Mouse (Mus musculus) CH12.LX (cell line): ENCODE measurements around the gene Clcn6. TPM values are rescaled to one million over a fixed set of nuclear protein-coding genes. Genes with fewer than 3 reads are reported as not detected.

Source experiments
- DNase-seq: peaks from one replicate; pipeline ENCODE4 v3.0.0-alpha.2; 2013; ENCODE audit errors: extremely low read depth
- H3K27ac ChIP-seq: 2 replicates; pipeline ENCODE4 v1.5.1; 2012; ENCODE audit warnings: low read depth, mild to moderate bottlenecking, control low read depth, moderate library complexity; ENCODE audit not compliant: insufficient read depth
- H3K27me3 ChIP-seq: replicated peaks from 2 replicates; pipeline ENCODE3; 2012; ENCODE audit warnings: inconsistent platforms
- H3K36me3 ChIP-seq, 2 experiments: replicated peaks in 1 of 2; 2 replicates each; pipeline versions ENCODE3 to v1.6.1; 2012; ENCODE audit warnings: inconsistent platforms in 1 of 2, low read length in 1 of 2, mild to moderate bottlenecking in 1 of 2, mixed read lengths in 1 of 2, moderate library complexity in 1 of 2; ENCODE audit not compliant: control insufficient read depth in 1 of 2, insufficient read depth in 1 of 2
- H3K4me1 ChIP-seq, 2 experiments: 2 replicates each; pipeline ENCODE4 v1.6.1; 2012; ENCODE audit warnings: inconsistent platforms in 1 of 2, moderate library complexity in 1 of 2; ENCODE audit not compliant: insufficient read depth in 2 of 2, control insufficient read depth in 1 of 2
- H3K4me2 ChIP-seq: 2 replicates; pipeline ENCODE4 v1.6.1; 2012; ENCODE audit warnings: low read depth, mild to moderate bottlenecking, control low read depth; ENCODE audit not compliant: poor library complexity, insufficient read depth, severe bottlenecking
- H3K4me3 ChIP-seq, 3 experiments: fragments of 150-350 bp in 1 of 3; sonication (generic) in 1 of 3; replicated peaks in 1 of 3; 2 replicates each; pipeline versions ENCODE3 to v1.5.1; 2011 to 2012; ENCODE audit warnings: low read depth in 2 of 3, low read length in 2 of 3, mild to moderate bottlenecking in 2 of 3, moderate library complexity in 2 of 3, control low read depth in 1 of 3, improper control_type of control experiment in 1 of 3, inconsistent platforms in 1 of 3, mixed read lengths in 1 of 3; ENCODE audit not compliant: poor library complexity in 1 of 3
- H3K79me2 ChIP-seq: replicated peaks from 2 replicates; pipeline ENCODE4 v1.6.1; 2012; ENCODE audit warnings: mild to moderate bottlenecking, moderate library complexity; ENCODE audit not compliant: control insufficient read depth, poor library complexity, insufficient read depth, severe bottlenecking; ENCODE audit errors: extremely low read depth
- H3K9ac ChIP-seq: 2 replicates; pipeline ENCODE4 v1.6.1; 2012; ENCODE audit warnings: low read depth, mild to moderate bottlenecking, control low read depth, moderate library complexity; ENCODE audit not compliant: insufficient read depth
- H3K9me3 ChIP-seq: replicated peaks from 2 replicates; pipeline ENCODE3; 2012; ENCODE audit warnings: low read length, inconsistent platforms, mixed read lengths
- BHLHE40 ChIP-seq: IDR thresholded peaks from 2 replicates; pipeline ENCODE4 v1.6.1; 2011; ENCODE audit warnings: mild to moderate bottlenecking, low read depth, low read length, improper control_type of control experiment
- CHD1 ChIP-seq: IDR thresholded peaks from 2 replicates; pipeline ENCODE4 v1.6.1; 2012; ENCODE audit warnings: low read depth, low read length, improper control_type of control experiment, inconsistent platforms
- CHD2 ChIP-seq: IDR thresholded peaks from 2 replicates; pipeline ENCODE4 v1.6.1; 2011; ENCODE audit warnings: low read length, improper control_type of control experiment
- E2F4 ChIP-seq: IDR thresholded peaks from 2 replicates; pipeline ENCODE4 v1.6.1; 2011; ENCODE audit warnings: low read depth, low read length, improper control_type of control experiment; ENCODE audit not compliant: insufficient replicate concordance
- ELF1 ChIP-seq: IDR thresholded peaks from 2 replicates; pipeline ENCODE4 v1.6.1; 2014; ENCODE audit warnings: low read depth, mild to moderate bottlenecking, inconsistent platforms, low read length, improper control_type of control experiment
- EP300 ChIP-seq: IDR thresholded peaks from 2 replicates; pipeline ENCODE4 v1.6.1; 2011; ENCODE audit warnings: low read length, improper control_type of control experiment
- ETS1 ChIP-seq: conservative IDR thresholded peaks from 2 replicates; pipeline ENCODE4 v1.6.1; 2012; ENCODE audit warnings: low read depth, mild to moderate bottlenecking, inconsistent platforms, low read length, improper control_type of control experiment, moderate library complexity
- IRF4 ChIP-seq: IDR thresholded peaks from 2 replicates; pipeline ENCODE4 v1.6.1; 2014; ENCODE audit warnings: low read depth, mild to moderate bottlenecking, inconsistent platforms, low read length, improper control_type of control experiment
- JUN ChIP-seq: IDR thresholded peaks from 2 replicates; pipeline ENCODE4 v1.6.1; 2011; ENCODE audit warnings: low read depth, mild to moderate bottlenecking, low read length, improper control_type of control experiment, moderate library complexity; ENCODE audit not compliant: insufficient read depth
- KAT2A ChIP-seq: IDR thresholded peaks from 2 replicates; pipeline ENCODE4 v1.6.1; 2012; ENCODE audit warnings: low read length, improper control_type of control experiment, inconsistent platforms; ENCODE audit not compliant: insufficient replicate concordance
- MAX ChIP-seq: IDR thresholded peaks from 2 replicates; pipeline ENCODE4 v1.6.1; 2011; ENCODE audit warnings: low read length, improper control_type of control experiment
- MAZ ChIP-seq: IDR thresholded peaks from 2 replicates; pipeline ENCODE4 v1.6.1; 2012; ENCODE audit warnings: low read depth, mild to moderate bottlenecking, inconsistent platforms, low read length, improper control_type of control experiment, moderate library complexity
- MXI1 ChIP-seq: IDR thresholded peaks from 2 replicates; pipeline ENCODE4 v1.6.1; 2011; ENCODE audit warnings: mild to moderate bottlenecking, low read depth, low read length, improper control_type of control experiment
- MYC ChIP-seq: IDR thresholded peaks from 2 replicates; pipeline ENCODE4 v1.6.1; 2011; ENCODE audit warnings: low read depth, mild to moderate bottlenecking, improper control_type of control experiment, low read length
- NELFE ChIP-seq: IDR thresholded peaks from 2 replicates; pipeline ENCODE4 v1.6.1; 2011; ENCODE audit warnings: low read depth, low read length, improper control_type of control experiment
- NRF1 ChIP-seq: IDR thresholded peaks from 2 replicates; pipeline ENCODE4 v1.6.1; 2014; ENCODE audit warnings: low read depth, mild to moderate bottlenecking, inconsistent platforms, low read length, improper control_type of control experiment, moderate library complexity
- PAX5 ChIP-seq: IDR thresholded peaks from 2 replicates; pipeline ENCODE4 v1.6.1; 2012; ENCODE audit warnings: low read length, inconsistent platforms, mixed read lengths
- POLR2A ChIP-seq: IDR thresholded peaks from 2 replicates; pipeline ENCODE4 v1.6.1; 2011; ENCODE audit warnings: low read depth, mild to moderate bottlenecking, improper control_type of control experiment, low read length
- POLR2AphosphoS2 ChIP-seq: IDR thresholded peaks from 2 replicates; pipeline ENCODE4 v1.6.1; 2011; ENCODE audit warnings: low read depth, low read length, improper control_type of control experiment
- RAD21 ChIP-seq: IDR thresholded peaks from 2 replicates; pipeline ENCODE4 v1.6.1; 2011; ENCODE audit warnings: low read depth, mild to moderate bottlenecking, low read length, improper control_type of control experiment, moderate library complexity
- RCOR1 ChIP-seq: conservative IDR thresholded peaks from 2 replicates; pipeline ENCODE4 v1.6.1; 2012; ENCODE audit warnings: low read depth, mild to moderate bottlenecking, inconsistent platforms, low read length, improper control_type of control experiment
- SIN3A ChIP-seq: IDR thresholded peaks from 2 replicates; pipeline ENCODE4 v1.6.1; 2012; ENCODE audit warnings: low read length, improper control_type of control experiment, inconsistent platforms
- TBP ChIP-seq: conservative IDR thresholded peaks from 2 replicates; pipeline ENCODE4 v1.6.1; 2011; ENCODE audit warnings: low read depth, low read length, improper control_type of control experiment
- TCF12 ChIP-seq: IDR thresholded peaks from 2 replicates; pipeline ENCODE4 v1.6.1; 2014; ENCODE audit warnings: low read depth, mild to moderate bottlenecking, inconsistent platforms, low read length, improper control_type of control experiment
- UBTF ChIP-seq: IDR thresholded peaks from 2 replicates; pipeline ENCODE4 v1.6.1; 2012; ENCODE audit warnings: low read depth, mild to moderate bottlenecking, inconsistent platforms, low read length, improper control_type of control experiment, moderate library complexity
- USF2 ChIP-seq: conservative IDR thresholded peaks from 2 replicates; pipeline ENCODE4 v1.6.1; 2011; ENCODE audit warnings: low read depth, low read length, improper control_type of control experiment
- ZKSCAN1 ChIP-seq: IDR thresholded peaks from 2 replicates; pipeline ENCODE4 v1.6.1; 2012; ENCODE audit warnings: low read depth, inconsistent platforms, low read length, improper control_type of control experiment, borderline replicate concordance
- ZMIZ1 ChIP-seq: IDR thresholded peaks from 2 replicates; pipeline ENCODE4 v1.6.1; 2012; ENCODE audit warnings: low read depth, mild to moderate bottlenecking, inconsistent platforms, low read length, improper control_type of control experiment
- ZNF384 ChIP-seq: IDR thresholded peaks from 2 replicates; pipeline ENCODE4 v1.6.1; 2012; ENCODE audit warnings: low read depth, low read length, improper control_type of control experiment, inconsistent platforms
- dilution Hi-C: fragments of 300-500 bp; cut with MboI; formaldehyde crosslinking; loops from 2 replicates; pipeline ENCODE4 v1.14.3; 2020; ENCODE audit warnings: low sequenced_read_pairs; ENCODE audit not compliant: extremely low pct_unique_long_range_greater_than_20kb, extremely low pct_ligation_motif_present
- in situ Hi-C: fragments of 300-500 bp; cut with MboI; formaldehyde crosslinking; loops from 3 replicates; pipeline ENCODE4 v1.14.3; 2019; ENCODE audit warnings: low sequenced_read_pairs, low pct_ligation_motif_present, low pct_unique_long_range_greater_than_20kb, mixed read lengths
- polyA plus RNA-seq: library from polyadenylated mRNA; unstranded; fragments of >175 nt; gene quantifications from 2 replicates; pipeline ENCODE4 v1.2.1, GENCODE M21; 2012; ENCODE audit warnings: low read depth; ENCODE audit not compliant: insufficient read length
- total RNA-seq, 2 experiments: library from RNA; depleted of rRNA; stranded (reverse); fragments of 300-350 nt in 1 of 2; fragments of >200 nt in 1 of 2; gene quantifications; 2 replicates each; pipeline ENCODE4 v1.2.3; 2012 to 2014

Clcn6 gene
- total and polyA plus RNA-seq, 3 experiments: 4.8 to 10.6 (median 5.7) TPM

DNA sequence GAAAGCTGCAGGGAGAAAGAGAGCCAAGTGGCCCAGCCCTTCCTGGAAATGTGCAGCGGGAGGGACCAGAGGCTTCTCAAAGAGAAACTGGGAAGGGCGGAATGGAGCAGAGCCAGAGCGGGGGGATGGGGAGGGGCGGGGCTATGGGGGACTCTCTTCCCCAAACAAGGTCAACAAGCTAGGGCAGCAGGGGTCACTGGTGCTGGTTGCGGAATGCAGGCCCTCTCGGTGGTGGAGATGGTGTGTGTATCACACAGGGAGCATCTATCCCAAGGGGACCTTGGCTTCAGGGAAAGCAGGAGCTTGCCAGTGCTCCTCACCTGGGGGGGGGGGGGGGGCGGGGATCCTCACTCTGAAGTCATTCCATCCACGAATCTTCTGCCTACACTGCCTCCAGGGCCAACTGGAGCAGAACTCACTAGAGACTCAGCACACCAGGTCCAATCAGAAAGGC lies 45.7 kb upstream of the Clcn6 start:
- Histone ChIP-seq H3K79me2 (no peaks in the 10 kb centered on the region), H3K9ac (no peak overlapping the region), H3K4me1 (peaks cover 6 to 16% of the 10 kb centered on the region in 2 experiments; a peak in 3 of 4 replicates), H3K4me3 (no peak overlapping the region), H3K36me3 (peaks cover 28 to 37% of the 10 kb centered on the region in 2 experiments), H3K9me3 (no peaks in the 10 kb centered on the region), H3K27me3 (no peaks in the 10 kb centered on the region), H3K4me2 (no peak overlapping the region), H3K27ac (no peak overlapping the region)
- dilution Hi-C loops: no loop called here
- in situ Hi-C loops: no loop called here
- TF ChIP-seq NELFE (no peak), TCF12 (no peak), CHD1 (no peak), CHD2 (no peak), ZNF384 (no peak), POLR2A (no peak), BHLHE40 (no peak), ZMIZ1 (no peak), IRF4 (no peak), RAD21 (no peak), UBTF (no peak), ELF1 (no peak), SIN3A (no peak), NRF1 (no peak), USF2 (no peak), MAZ (no peak), RCOR1 (no peak), E2F4 (no peak), JUN (no peak), MYC (no peak)
- DNase-seq: no peak

DNA sequence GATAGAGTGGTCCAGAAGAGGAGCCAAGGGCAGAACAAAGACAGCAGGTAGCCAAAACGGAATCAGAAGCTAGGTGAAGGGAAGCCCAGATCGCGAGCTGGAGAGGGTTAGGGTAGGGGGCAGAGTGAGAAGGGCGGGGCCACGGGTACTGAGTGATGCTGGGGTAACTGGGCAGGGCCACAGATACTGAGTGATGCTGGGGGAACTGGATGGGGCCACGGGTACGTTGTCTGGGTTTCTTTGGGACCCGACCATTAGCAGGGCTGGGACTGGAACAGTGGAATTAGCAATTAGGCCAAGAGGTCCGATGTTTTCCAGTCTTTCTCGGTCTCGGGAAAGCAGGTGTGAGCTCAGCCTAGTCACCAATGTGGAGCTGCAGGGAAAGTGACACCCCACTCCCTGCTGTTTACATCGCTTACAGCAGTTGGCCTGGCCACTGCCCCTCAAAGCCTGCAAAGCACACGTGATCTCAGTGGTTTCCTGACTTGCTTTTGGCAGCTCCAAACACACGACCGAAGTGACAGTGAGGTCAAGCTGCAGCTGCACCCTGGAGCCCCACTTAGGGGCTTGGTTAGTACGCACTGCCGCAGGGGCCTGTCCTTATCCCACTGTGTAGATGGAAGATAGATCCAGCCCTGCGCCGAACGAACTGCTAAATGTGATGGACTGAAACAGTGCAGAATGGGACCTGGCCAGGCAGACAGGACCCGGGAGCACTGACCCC lies 44.7 kb upstream of the Clcn6 start:
- DNase-seq: no peak

More for the DNA sequence above, 44.7 kb upstream of the Clcn6 start:
- no peak overlapping the region for H3K27ac ChIP-seq
- H3K79me2 ChIP-seq: no peaks in the 10 kb centered on the region
- no peak overlapping the region for H3K4me2 ChIP-seq
- TF ChIP-seq TBP (no peak), MXI1 (no peak), PAX5 (no peak), ETS1 (no peak), NRF1 (no peak), KAT2A (no peak), RAD21 (no peak), E2F4 (no peak), EP300 (no peak), ZKSCAN1 (no peak), POLR2AphosphoS2 (no peak), JUN (no peak), BHLHE40 (no peak), NELFE (no peak), CHD1 (no peak), MAX (no peak)
- H3K9ac ChIP-seq: no peak overlapping the region
- in situ Hi-C loops (no loop called here), dilution Hi-C loops (no loop called here)
- no peaks in the 10 kb centered on the region for H3K9me3 ChIP-seq
- H3K4me1 ChIP-seq: peaks cover 6 to 9% of the 10 kb centered on the region in 2 experiments; a peak in 3 of 4 replicates
- H3K36me3 ChIP-seq: peaks cover 28 to 42% of the 10 kb centered on the region in 2 experiments
- H3K4me3 ChIP-seq: no peak overlapping the region
- no peaks in the 10 kb centered on the region for H3K27me3 ChIP-seq
